Mouse (Mus musculus): ENCODE results near the gene Olfr588-ps1. TPM values are rescaled to one million over a fixed set of nuclear protein-coding genes. Genes with fewer than 3 reads are reported as not detected.

Olfr588-ps1 gene
- polyA plus RNA-seq, 1 experiment = not detected

Other genes with a start within 250 kb of the Olfr588-ps1 start
- gene Olfr569, start 250.0 kb upstream of the Olfr588-ps1 start, polyA plus RNA-seq (2012; rRNA removed) = not detected in 2 replicates
- not detected in 2 replicates for gene Olfr570, start 246.3 kb upstream of the Olfr588-ps1 start, polyA plus RNA-seq (2012; rRNA removed)
- gene Olfr571, start 223.3 kb upstream of the Olfr588-ps1 start, polyA plus RNA-seq (2012; rRNA removed) = not detected in 2 replicates
- not detected in 2 replicates for gene Olfr572, start 216.5 kb upstream of the Olfr588-ps1 start, polyA plus RNA-seq (2012; rRNA removed)
- not detected in 2 replicates for gene Olfr573-ps1, start 198.3 kb upstream of the Olfr588-ps1 start, polyA plus RNA-seq (2012; rRNA removed)
- gene Olfr574, start 192.4 kb upstream of the Olfr588-ps1 start, polyA plus RNA-seq (2012; rRNA removed) = not detected in 2 replicates
- gene Olfr575, start 182.1 kb upstream of the Olfr588-ps1 start, polyA plus RNA-seq (2012; rRNA removed) = not detected in 2 replicates
- gene Olfr576, start 178.2 kb upstream of the Olfr588-ps1 start, polyA plus RNA-seq (2012; rRNA removed) = not detected in 2 replicates
- not detected in 2 replicates for gene Olfr577, start 164.9 kb upstream of the Olfr588-ps1 start, polyA plus RNA-seq (2012; rRNA removed)
- not detected in 2 replicates for gene Olfr578, start 151.6 kb upstream of the Olfr588-ps1 start, polyA plus RNA-seq (2012; rRNA removed)
- not detected in 2 replicates for gene Olfr582, start 102.9 kb upstream of the Olfr588-ps1 start, polyA plus RNA-seq (2012; rRNA removed)
- not detected in 2 replicates for gene Olfr583, start 89.6 kb upstream of the Olfr588-ps1 start, polyA plus RNA-seq (2012; rRNA removed)
- gene Olfr584, start 59.0 kb upstream of the Olfr588-ps1 start, polyA plus RNA-seq (2012; rRNA removed) = not detected in 2 replicates
- not detected in 2 replicates for gene Olfr585, start 43.2 kb upstream of the Olfr588-ps1 start, polyA plus RNA-seq (2012; rRNA removed)
- not detected in 2 replicates for gene Olfr586, start 15.2 kb upstream of the Olfr588-ps1 start, polyA plus RNA-seq (2012; rRNA removed)
- not detected in 2 replicates for gene Olfr589, start 15.5 kb downstream of the Olfr588-ps1 start, polyA plus RNA-seq (2012; rRNA removed)
- gene Olfr591, start 37.5 kb downstream of the Olfr588-ps1 start, polyA plus RNA-seq (2012; rRNA removed) = not detected in 2 replicates
- gene Olfr592, start 43.9 kb downstream of the Olfr588-ps1 start, polyA plus RNA-seq (2012; rRNA removed) = not detected in 2 replicates
- not detected in 2 replicates for gene Olfr593, start 71.0 kb downstream of the Olfr588-ps1 start, polyA plus RNA-seq (2012; rRNA removed)
- gene Olfr594, start 76.1 kb downstream of the Olfr588-ps1 start, polyA plus RNA-seq (2012; rRNA removed) = not detected in 2 replicates
- not detected in 2 replicates for gene Usp17ld, start 111.6 kb downstream of the Olfr588-ps1 start, polyA plus RNA-seq (2012; rRNA removed)
- not detected in 2 replicates for gene Olfr596, start 164.8 kb downstream of the Olfr588-ps1 start, polyA plus RNA-seq (2012; rRNA removed)
- not detected in 2 replicates for gene Olfr597, start 175.4 kb downstream of the Olfr588-ps1 start, polyA plus RNA-seq (2012; rRNA removed)
- gene Olfr598, start 182.7 kb downstream of the Olfr588-ps1 start, polyA plus RNA-seq (2012; rRNA removed) = not detected in 2 replicates
- not detected in 2 replicates for gene Olfr599, start 195.0 kb downstream of the Olfr588-ps1 start, polyA plus RNA-seq (2012; rRNA removed)
- gene Olfr600, start 208.8 kb downstream of the Olfr588-ps1 start, polyA plus RNA-seq (2012; rRNA removed) = not detected in 2 replicates
- not detected in 2 replicates for gene Olfr601, start 221.8 kb downstream of the Olfr588-ps1 start, polyA plus RNA-seq (2012; rRNA removed)
- gene Olfr603, start 245.3 kb downstream of the Olfr588-ps1 start, polyA plus RNA-seq (2012; rRNA removed) = not detected in 2 replicates